Mouse (Mus musculus) CH12.LX (cell line): ENCODE measurements around the gene Pex7. TPM values are rescaled to one million over a fixed set of nuclear protein-coding genes. Genes with fewer than 3 reads are reported as not detected.
A peak's percentile ranks its signal among the peaks of the same experiment; 100 is the strongest.

Experiments used
- DNase-seq: peaks from one replicate; pipeline ENCODE4 v3.0.0-alpha.2; 2013; ENCODE audit errors: extremely low read depth
- H3K27ac ChIP-seq: 2 replicates; pipeline ENCODE4 v1.5.1; 2012; ENCODE audit warnings: low read depth, mild to moderate bottlenecking, control low read depth, moderate library complexity; ENCODE audit not compliant: insufficient read depth
- H3K27me3 ChIP-seq: replicated peaks from 2 replicates; pipeline ENCODE3; 2012; ENCODE audit warnings: inconsistent platforms
- H3K36me3 ChIP-seq, 2 experiments: replicated peaks in 1 of 2; 2 replicates each; pipeline versions ENCODE3 to v1.6.1; 2012; ENCODE audit warnings: inconsistent platforms in 1 of 2, low read length in 1 of 2, mild to moderate bottlenecking in 1 of 2, mixed read lengths in 1 of 2, moderate library complexity in 1 of 2; ENCODE audit not compliant: control insufficient read depth in 1 of 2, insufficient read depth in 1 of 2
- H3K4me1 ChIP-seq, 2 experiments: 2 replicates each; pipeline ENCODE4 v1.6.1; 2012; ENCODE audit warnings: inconsistent platforms in 1 of 2, moderate library complexity in 1 of 2; ENCODE audit not compliant: insufficient read depth in 2 of 2, control insufficient read depth in 1 of 2
- H3K4me2 ChIP-seq: 2 replicates; pipeline ENCODE4 v1.6.1; 2012; ENCODE audit warnings: low read depth, mild to moderate bottlenecking, control low read depth; ENCODE audit not compliant: poor library complexity, insufficient read depth, severe bottlenecking
- H3K4me3 ChIP-seq, 3 experiments: fragments of 150-350 bp in 1 of 3; sonication (generic) in 1 of 3; replicated peaks in 1 of 3; 2 replicates each; pipeline versions ENCODE3 to v1.5.1; 2011 to 2012; ENCODE audit warnings: low read depth in 2 of 3, low read length in 2 of 3, mild to moderate bottlenecking in 2 of 3, moderate library complexity in 2 of 3, control low read depth in 1 of 3, improper control_type of control experiment in 1 of 3, inconsistent platforms in 1 of 3, mixed read lengths in 1 of 3; ENCODE audit not compliant: poor library complexity in 1 of 3
- H3K79me2 ChIP-seq: replicated peaks from 2 replicates; pipeline ENCODE4 v1.6.1; 2012; ENCODE audit warnings: mild to moderate bottlenecking, moderate library complexity; ENCODE audit not compliant: control insufficient read depth, poor library complexity, insufficient read depth, severe bottlenecking; ENCODE audit errors: extremely low read depth
- H3K9ac ChIP-seq: 2 replicates; pipeline ENCODE4 v1.6.1; 2012; ENCODE audit warnings: low read depth, mild to moderate bottlenecking, control low read depth, moderate library complexity; ENCODE audit not compliant: insufficient read depth
- H3K9me3 ChIP-seq: replicated peaks from 2 replicates; pipeline ENCODE3; 2012; ENCODE audit warnings: low read length, inconsistent platforms, mixed read lengths
- BHLHE40 ChIP-seq: IDR thresholded peaks from 2 replicates; pipeline ENCODE4 v1.6.1; 2011; ENCODE audit warnings: mild to moderate bottlenecking, low read depth, low read length, improper control_type of control experiment
- CHD1 ChIP-seq: IDR thresholded peaks from 2 replicates; pipeline ENCODE4 v1.6.1; 2012; ENCODE audit warnings: low read depth, low read length, improper control_type of control experiment, inconsistent platforms
- CHD2 ChIP-seq: IDR thresholded peaks from 2 replicates; pipeline ENCODE4 v1.6.1; 2011; ENCODE audit warnings: low read length, improper control_type of control experiment
- CTCF ChIP-seq, 2 experiments: IDR thresholded peaks in 1 of 2; conservative IDR thresholded peaks in 1 of 2; 2 replicates each; pipeline ENCODE4 v1.5.1; 2011 to 2012; ENCODE audit warnings: low read depth in 2 of 2, low read length in 2 of 2, improper control_type of control experiment in 1 of 2, inconsistent platforms in 1 of 2, mild to moderate bottlenecking in 1 of 2, moderate library complexity in 1 of 2
- E2F4 ChIP-seq: IDR thresholded peaks from 2 replicates; pipeline ENCODE4 v1.6.1; 2011; ENCODE audit warnings: low read depth, low read length, improper control_type of control experiment; ENCODE audit not compliant: insufficient replicate concordance
- EP300 ChIP-seq: IDR thresholded peaks from 2 replicates; pipeline ENCODE4 v1.6.1; 2011; ENCODE audit warnings: low read length, improper control_type of control experiment
- JUN ChIP-seq: IDR thresholded peaks from 2 replicates; pipeline ENCODE4 v1.6.1; 2011; ENCODE audit warnings: low read depth, mild to moderate bottlenecking, low read length, improper control_type of control experiment, moderate library complexity; ENCODE audit not compliant: insufficient read depth
- JUND ChIP-seq: conservative IDR thresholded peaks from 2 replicates; pipeline ENCODE4 v1.6.1; 2011; ENCODE audit warnings: low read depth, low read length, improper control_type of control experiment
- KAT2A ChIP-seq: IDR thresholded peaks from 2 replicates; pipeline ENCODE4 v1.6.1; 2012; ENCODE audit warnings: low read length, improper control_type of control experiment, inconsistent platforms; ENCODE audit not compliant: insufficient replicate concordance
- MAX ChIP-seq: IDR thresholded peaks from 2 replicates; pipeline ENCODE4 v1.6.1; 2011; ENCODE audit warnings: low read length, improper control_type of control experiment
- MAZ ChIP-seq: IDR thresholded peaks from 2 replicates; pipeline ENCODE4 v1.6.1; 2012; ENCODE audit warnings: low read depth, mild to moderate bottlenecking, inconsistent platforms, low read length, improper control_type of control experiment, moderate library complexity
- MEF2A ChIP-seq: IDR thresholded peaks from 2 replicates; pipeline ENCODE4 v1.6.1; 2014; ENCODE audit warnings: low read depth, mild to moderate bottlenecking, inconsistent platforms, low read length, improper control_type of control experiment, borderline replicate concordance
- NRF1 ChIP-seq: IDR thresholded peaks from 2 replicates; pipeline ENCODE4 v1.6.1; 2014; ENCODE audit warnings: low read depth, mild to moderate bottlenecking, inconsistent platforms, low read length, improper control_type of control experiment, moderate library complexity
- POLR2A ChIP-seq: IDR thresholded peaks from 2 replicates; pipeline ENCODE4 v1.6.1; 2011; ENCODE audit warnings: low read depth, mild to moderate bottlenecking, improper control_type of control experiment, low read length
- RAD21 ChIP-seq: IDR thresholded peaks from 2 replicates; pipeline ENCODE4 v1.6.1; 2011; ENCODE audit warnings: low read depth, mild to moderate bottlenecking, low read length, improper control_type of control experiment, moderate library complexity
- RCOR1 ChIP-seq: conservative IDR thresholded peaks from 2 replicates; pipeline ENCODE4 v1.6.1; 2012; ENCODE audit warnings: low read depth, mild to moderate bottlenecking, inconsistent platforms, low read length, improper control_type of control experiment
- SIN3A ChIP-seq: IDR thresholded peaks from 2 replicates; pipeline ENCODE4 v1.6.1; 2012; ENCODE audit warnings: low read length, improper control_type of control experiment, inconsistent platforms
- SMC3 ChIP-seq: IDR thresholded peaks from 2 replicates; pipeline ENCODE4 v1.6.1; 2011; ENCODE audit warnings: low read depth, low read length, improper control_type of control experiment
- TCF12 ChIP-seq: IDR thresholded peaks from 2 replicates; pipeline ENCODE4 v1.6.1; 2014; ENCODE audit warnings: low read depth, mild to moderate bottlenecking, inconsistent platforms, low read length, improper control_type of control experiment
- USF1 ChIP-seq: IDR thresholded peaks from 2 replicates; pipeline ENCODE4 v1.6.1; 2014; ENCODE audit warnings: low read depth, mild to moderate bottlenecking, inconsistent platforms, low read length, improper control_type of control experiment
- USF2 ChIP-seq: conservative IDR thresholded peaks from 2 replicates; pipeline ENCODE4 v1.6.1; 2011; ENCODE audit warnings: low read depth, low read length, improper control_type of control experiment
- ZC3H11A ChIP-seq: IDR thresholded peaks from 2 replicates; pipeline ENCODE4 v1.6.1; 2012; ENCODE audit warnings: low read depth, mild to moderate bottlenecking, inconsistent platforms, low read length, improper control_type of control experiment
- ZMIZ1 ChIP-seq: IDR thresholded peaks from 2 replicates; pipeline ENCODE4 v1.6.1; 2012; ENCODE audit warnings: low read depth, mild to moderate bottlenecking, inconsistent platforms, low read length, improper control_type of control experiment
- dilution Hi-C: fragments of 300-500 bp; cut with MboI; formaldehyde crosslinking; loops from 2 replicates; pipeline ENCODE4 v1.14.3; 2020; ENCODE audit warnings: low sequenced_read_pairs; ENCODE audit not compliant: extremely low pct_unique_long_range_greater_than_20kb, extremely low pct_ligation_motif_present
- in situ Hi-C: fragments of 300-500 bp; cut with MboI; formaldehyde crosslinking; loops from 3 replicates; pipeline ENCODE4 v1.14.3; 2019; ENCODE audit warnings: low sequenced_read_pairs, low pct_ligation_motif_present, low pct_unique_long_range_greater_than_20kb, mixed read lengths
- polyA plus RNA-seq: library from polyadenylated mRNA; unstranded; fragments of >175 nt; gene quantifications from 2 replicates; pipeline ENCODE4 v1.2.1, GENCODE M21; 2012; ENCODE audit warnings: low read depth; ENCODE audit not compliant: insufficient read length
- total RNA-seq, 2 experiments: library from RNA; depleted of rRNA; stranded (reverse); fragments of 300-350 nt in 1 of 2; fragments of >200 nt in 1 of 2; gene quantifications; 2 replicates each; pipeline ENCODE4 v1.2.3; 2012 to 2014

Pex7 gene
- total and polyA plus RNA-seq, 3 experiments: 26.5 to 53.6 (median 30.2) TPM

DNA sequence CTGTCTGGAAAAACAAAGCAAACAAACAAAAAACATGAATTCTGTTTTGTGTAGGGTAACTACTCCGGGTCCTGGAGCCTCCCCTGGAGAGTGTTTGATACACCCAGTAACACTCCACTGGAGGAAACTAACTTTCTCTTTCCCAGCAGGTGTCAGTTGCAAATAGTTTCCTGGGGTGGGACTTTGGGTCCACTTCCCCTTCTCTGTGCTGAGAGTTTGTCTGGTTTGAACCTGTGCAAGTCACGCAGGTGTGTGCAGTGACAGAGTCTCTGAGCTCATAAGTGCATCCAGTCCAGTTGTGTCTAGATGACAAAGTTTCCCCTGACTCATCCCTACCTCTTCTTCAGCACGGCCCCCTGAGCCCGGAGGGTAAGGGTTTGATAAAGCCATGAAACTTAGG, 6.3 kb upstream of the Pex7 start (continued):
- peak; percentile 63 for TF ChIP-seq EP300
- TF ChIP-seq MAZ: no peak
- TF ChIP-seq, all 38 proteins: peak for 5

DNA sequence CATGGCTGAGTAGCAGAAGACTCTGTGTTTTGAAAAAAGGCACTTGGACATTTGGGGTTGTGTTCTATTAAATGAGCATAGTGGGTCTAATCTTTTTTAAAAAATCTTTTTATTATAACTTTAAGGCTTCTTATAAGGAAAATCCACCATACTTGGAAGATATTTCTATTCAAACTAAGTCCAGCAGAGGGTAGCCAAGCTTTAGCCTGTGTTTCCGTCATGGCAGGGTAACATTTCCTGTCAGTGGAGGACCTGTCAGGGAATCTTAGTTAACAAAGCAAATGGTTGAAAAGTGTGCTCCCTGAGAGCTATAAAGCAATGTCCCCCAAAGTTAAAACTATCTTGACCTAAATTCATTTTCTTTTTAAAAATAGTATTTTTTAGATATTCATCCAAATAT, 4.1 kb upstream of the Pex7 start:
- in situ Hi-C loops (no loop called here), dilution Hi-C loops (no loop called here)
- H3K27me3 ChIP-seq: no peaks in the 10 kb centered on the region
- no peak overlapping the region for H3K9ac ChIP-seq
- DNase-seq: no peak
- TF ChIP-seq SIN3A: 0 out of 2 replicates have a peak, but pooled peaks have one; percentile 7
- TF ChIP-seq RCOR1: no peak
- TF ChIP-seq MEF2A: no peak
- peak; percentile 85 for TF ChIP-seq SMC3
- peak; percentile 88 for TF ChIP-seq RAD21
- TF ChIP-seq ZC3H11A: peak; percentile 57
- peak in 1 of 2 experiments; percentile 78; a peak in 2 of 4 replicates for TF ChIP-seq CTCF (conservative IDR thresholded peaks at IDR 0.05 in 1 of 2, IDR thresholded peaks at IDR 0.05 in 1 of 2; ENCODE audit: low read depth in 2 of 2, low read length in 2 of 2)
- no peaks in the 10 kb centered on the region for H3K36me3 ChIP-seq
- H3K4me2 ChIP-seq: no peak overlapping the region
- no peaks in the 10 kb centered on the region for H3K79me2 ChIP-seq
- peaks cover 4 to 29% of the 10 kb centered on the region in 2 experiments; a peak in 3 of 4 replicates for H3K4me1 ChIP-seq
- no peak overlapping the region for H3K4me3 ChIP-seq
- H3K9me3 ChIP-seq: no peaks in the 10 kb centered on the region
- no peak overlapping the region for H3K27ac ChIP-seq

DNA sequence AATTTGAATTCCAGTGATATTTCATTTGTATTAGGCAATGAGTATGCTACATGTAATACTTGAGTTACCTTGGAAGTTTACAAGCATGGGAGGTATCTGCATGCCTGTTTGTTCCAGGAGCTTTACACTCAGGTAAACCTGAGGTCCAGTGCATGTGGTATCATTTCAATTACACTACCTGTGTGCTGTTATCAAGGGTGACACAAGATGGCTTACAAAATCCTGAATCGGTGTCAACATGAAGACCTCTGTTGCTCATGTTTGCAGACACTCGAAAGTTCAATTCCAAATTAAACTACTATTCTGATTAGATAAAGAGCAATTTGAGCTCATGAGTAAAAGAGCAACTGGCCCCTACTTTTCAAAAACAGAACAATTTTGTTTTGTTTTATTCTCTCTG, 3.0 kb upstream of the Pex7 start:
- in situ Hi-C loops: no loop called here
- dilution Hi-C loops: no loop called here
- no peaks in the 10 kb centered on the region for H3K9me3 ChIP-seq
- H3K4me3 ChIP-seq: no peak overlapping the region
- no peak for DNase-seq
- no peaks in the 10 kb centered on the region for H3K79me2 ChIP-seq
- H3K36me3 ChIP-seq: peaks cover 0 to 4% of the 10 kb centered on the region in 2 experiments
- no peak overlapping the region for H3K4me2 ChIP-seq
- H3K27ac ChIP-seq: no peak overlapping the region
- H3K9ac ChIP-seq: no peak overlapping the region
- H3K27me3 ChIP-seq: no peaks in the 10 kb centered on the region
- peaks cover 4 to 38% of the 10 kb centered on the region in 2 experiments; a peak in 3 of 4 replicates for H3K4me1 ChIP-seq
- TF ChIP-seq CHD2 (no peak), USF1 (no peak), USF2 (no peak), JUND (no peak), JUN (no peak), TCF12 (no peak), POLR2A (no peak), MEF2A (no peak), CHD1 (no peak), KAT2A (no peak), BHLHE40 (no peak), NRF1 (no peak), E2F4 (no peak), CTCF (conservative IDR thresholded peaks at IDR 0.05 in 1 of 2, IDR thresholded peaks at IDR 0.05 in 1 of 2; ENCODE audit: low read depth in 2 of 2, low read length in 2 of 2) (no peak), ZMIZ1 (no peak), EP300 (no peak), MAX (no peak)
